Mouse (Mus musculus): ENCODE results near the gene Capn5. TPM values are rescaled to one million over a fixed set of nuclear protein-coding genes. Genes with fewer than 3 reads are reported as not detected.

Gene Capn5
- total and polyA plus RNA-seq, 3 experiments = 0.04 to 0.54 TPM; not detected in 1

GRCm38 (mm10) chr7:98086346-98086745 is 91.7 kb downstream of the Capn5 start (continued):
- TF ChIP-seq TCF12 (IDR thresholded peaks at IDR 0.05; ENCODE audit: low read depth, low read length) = no peak

- peak; percentile 16 for DNase-seq (ENCODE audit: low read depth, low spot score)
- Histone ChIP-seq H3K4me1 (ENCODE audit: control insufficient read depth in 1 of 2, insufficient read depth in 2 of 2, low read length in 2 of 2) (peaks cover 0 to 3% of the 10 kb centered on the region in 2 experiments; a peak in 1 of 4 replicates), H3K27ac (ENCODE audit: control insufficient read depth, low read depth, low read length) (no peak overlapping the region), H3K27me3 (ENCODE audit: control insufficient read depth in 1 of 2, insufficient read depth in 2 of 2, low read length in 2 of 2) (no peaks in the 10 kb centered on the region; a peak in 1 of 4 replicates), H3K9me3 (replicated peaks; ENCODE audit: insufficient read depth, low read length) (no peaks in the 10 kb centered on the region), H3K9ac (ENCODE audit: control insufficient read depth, low read depth, low read length, poor library complexity, severe bottlenecking) (no peak overlapping the region), H3K36me3 (ENCODE audit: control insufficient read depth in 1 of 2, insufficient read depth in 2 of 2, low read length in 2 of 2) (no peaks in the 10 kb centered on the region), H3K4me3 (ENCODE audit: control insufficient read depth in 1 of 2, insufficient read depth in 1 of 2, low read depth in 2 of 2, low read length in 2 of 2) (peak overlapping the region; percentile 24 to 32; a peak in 2 of 4 replicates), H3K79me2 (ENCODE audit: control insufficient read depth, insufficient read depth, low read length, poor library complexity) (no peaks in the 10 kb centered on the region)
- TF ChIP-seq TCF12 (IDR thresholded peaks at IDR 0.05; ENCODE audit: low read depth, low read length) = no peak
- TF ChIP-seq MAX (IDR thresholded peaks at IDR 0.05; ENCODE audit: low read length) = no peak
- no peak for TF ChIP-seq POLR2A (IDR thresholded peaks at IDR 0.05; ENCODE audit: control insufficient read depth in 1 of 2, insufficient read depth in 1 of 2, low read depth in 1 of 2, low read length in 2 of 2, poor library complexity in 1 of 2)
- no peak for TF ChIP-seq E2F4 (IDR thresholded peaks at IDR 0.05; ENCODE audit: borderline replicate concordance, low read depth, low read length)
- TF ChIP-seq ELF1 (IDR thresholded peaks at IDR 0.05; ENCODE audit: low read depth, low read length) = peak; percentile 30; the same call in 1 of the 2 replicates
- TF ChIP-seq USF1 (IDR thresholded peaks at IDR 0.05; ENCODE audit: low read depth, low read length) = no peak
- no peak for TF ChIP-seq RCOR1 (IDR thresholded peaks at IDR 0.05; ENCODE audit: low read depth, low read length)
- no peak for TF ChIP-seq ZMIZ1 (IDR thresholded peaks at IDR 0.05; ENCODE audit: low read depth, low read length)
Observed at GRCm38 (mm10) chr7:98085314-98085713, 92.8 kb downstream of the Capn5 start.

- H3K4me3 ChIP-seq (ENCODE audit: control insufficient read depth in 1 of 2, insufficient read depth in 1 of 2, low read depth in 2 of 2, low read length in 2 of 2) = peak overlapping the region; percentile 24 to 32; a peak in 3 of 4 replicates
- H3K9ac ChIP-seq (ENCODE audit: control insufficient read depth, low read depth, low read length, poor library complexity, severe bottlenecking) = peak overlapping the region; percentile 28
Observed at GRCm38 (mm10) chr7:98084541-98085293, 93.4 kb downstream of the Capn5 start.

GRCm38 (mm10) chr7:98082376-98082775 is 95.7 kb downstream of the Capn5 start:
- Histone ChIP-seq H3K4me3 (ENCODE audit: control insufficient read depth in 1 of 2, insufficient read depth in 1 of 2, low read depth in 2 of 2, low read length in 2 of 2) (no peak overlapping the region), H3K9me3 (replicated peaks; ENCODE audit: insufficient read depth, low read length) (no peaks in the 10 kb centered on the region), H3K27ac (ENCODE audit: control insufficient read depth, low read depth, low read length) (no peak overlapping the region), H3K36me3 (ENCODE audit: control insufficient read depth in 1 of 2, insufficient read depth in 2 of 2, low read length in 2 of 2) (no peaks in the 10 kb centered on the region), H3K27me3 (ENCODE audit: control insufficient read depth in 1 of 2, insufficient read depth in 2 of 2, low read length in 2 of 2) (no peaks in the 10 kb centered on the region; a peak in 1 of 4 replicates), H3K4me1 (ENCODE audit: control insufficient read depth in 1 of 2, insufficient read depth in 2 of 2, low read length in 2 of 2) (peaks cover 0 to 3% of the 10 kb centered on the region in 2 experiments; a peak in 1 of 4 replicates), H3K9ac (ENCODE audit: control insufficient read depth, low read depth, low read length, poor library complexity, severe bottlenecking) (no peak overlapping the region), H3K79me2 (ENCODE audit: control insufficient read depth, insufficient read depth, low read length, poor library complexity) (no peaks in the 10 kb centered on the region)
- DNase-seq (ENCODE audit: low read depth, low spot score) = peak; percentile 15
- TF ChIP-seq MAFK (IDR thresholded peaks at IDR 0.05; ENCODE audit: borderline replicate concordance, low read depth, low read length) (no peak), GATA1 (IDR thresholded peaks at IDR 0.05; ENCODE audit: low read depth, low read length) (no peak), MEF2A (IDR thresholded peaks at IDR 0.05; ENCODE audit: extremely low read depth, insufficient replicate concordance, low read depth, low read length, poor library complexity, severe bottlenecking) (no peak), ZMIZ1 (IDR thresholded peaks at IDR 0.05; ENCODE audit: low read depth, low read length) (no peak), POLR2A (IDR thresholded peaks at IDR 0.05; ENCODE audit: control insufficient read depth in 1 of 2, insufficient read depth in 1 of 2, low read depth in 1 of 2, low read length in 2 of 2, poor library complexity in 1 of 2) (no peak), E2F4 (IDR thresholded peaks at IDR 0.05; ENCODE audit: borderline replicate concordance, low read depth, low read length) (no peak), KAT2A (conservative IDR thresholded peaks at IDR 0.05; ENCODE audit: low read depth, low read length) (no peak), RCOR1 (IDR thresholded peaks at IDR 0.05; ENCODE audit: low read depth, low read length) (no peak), USF2 (IDR thresholded peaks at IDR 0.05; ENCODE audit: borderline replicate concordance in 1 of 2, insufficient read depth in 1 of 2, low read depth in 1 of 2, low read length in 2 of 2) (no peak), TBP (IDR thresholded peaks at IDR 0.05; ENCODE audit: low read depth, low read length) (no peak), ELF1 (IDR thresholded peaks at IDR 0.05; ENCODE audit: low read depth, low read length) (no peak), HCFC1 (IDR thresholded peaks at IDR 0.05; ENCODE audit: low read depth, low read length) (no peak), TCF12 (IDR thresholded peaks at IDR 0.05; ENCODE audit: low read depth, low read length) (no peak), MAZ (IDR thresholded peaks at IDR 0.05; ENCODE audit: low read depth, low read length) (no peak), GABPA (IDR thresholded peaks at IDR 0.05; ENCODE audit: low read depth, low read length) (no peak), RAD21 (IDR thresholded peaks at IDR 0.05; ENCODE audit: low read depth, low read length) (no peak)

More at GRCm38 (mm10) chr7:98084541-98085293, 93.4 kb downstream of the Capn5 start:
- no peak for TF ChIP-seq EP300 (IDR thresholded peaks at IDR 0.05; ENCODE audit: low read depth in 1 of 2, low read length in 2 of 2)
- no peak for TF ChIP-seq MAZ (IDR thresholded peaks at IDR 0.05; ENCODE audit: low read depth, low read length)
- TF ChIP-seq CHD1 (IDR thresholded peaks at IDR 0.05; ENCODE audit: low read depth, low read length) = no peak
- TF ChIP-seq MYC (IDR thresholded peaks at IDR 0.05; ENCODE audit: low read depth, low read length) = no peak
- TF ChIP-seq TCF12 (IDR thresholded peaks at IDR 0.05; ENCODE audit: low read depth, low read length) = no peak
- Histone ChIP-seq H3K36me3 (ENCODE audit: control insufficient read depth in 1 of 2, insufficient read depth in 2 of 2, low read length in 2 of 2) (no peaks in the 10 kb centered on the region), H3K9me3 (replicated peaks; ENCODE audit: insufficient read depth, low read length) (no peaks in the 10 kb centered on the region), H3K27ac (ENCODE audit: control insufficient read depth, low read depth, low read length) (no peak overlapping the region), H3K79me2 (ENCODE audit: control insufficient read depth, insufficient read depth, low read length, poor library complexity) (no peaks in the 10 kb centered on the region), H3K4me1 (ENCODE audit: control insufficient read depth in 1 of 2, insufficient read depth in 2 of 2, low read length in 2 of 2) (peaks cover 0 to 3% of the 10 kb centered on the region in 2 experiments; a peak in 1 of 4 replicates), H3K27me3 (ENCODE audit: control insufficient read depth in 1 of 2, insufficient read depth in 2 of 2, low read length in 2 of 2) (no peaks in the 10 kb centered on the region; a peak in 1 of 4 replicates)
- DNase-seq (ENCODE audit: low read depth, low spot score) = no peak

All from MEL (cell line).